Mouse (Mus musculus): ENCODE data around the gene Gmfg.

Gene Gmfg

GRCm38 (mm10) chr7:28436932-28437570 lies at the start of gene Gmfg:
Gmfg (plus strand) TSS chr7:28437447.
- DNase-seq = peak; percentile 86 to 88

GRCm38 (mm10) chr7:28390331-28390730 lies 46.9 kb upstream of the Gmfg start:
- DNase-seq = no peak

GRCm38 (mm10) chr7:28392429-28393271 lies 44.6 kb upstream of the Gmfg start, which contains the start of the genes Med29 and Paf1:
Med29 (minus strand) TSS chr7:28392708.
Paf1 (plus strand) TSS chr7:28392951.
- DNase-seq = peak; percentile 92 to 96

GRCm38 (mm10) chr7:28393272-28393951 lies 43.8 kb upstream of the Gmfg start:
- no peak for DNase-seq

- DNase-seq = peak in 1 of 2 experiments; percentile 1
Observed at GRCm38 (mm10) chr7:28395425-28395824, 41.8 kb upstream of the Gmfg start.

GRCm38 (mm10) chr7:28398000-28398399 lies 39.2 kb upstream of the Gmfg start:
- DNase-seq = peak in 1 of 2 experiments; percentile 4

GRCm38 (mm10) chr7:28398696-28399340 lies 38.4 kb upstream of the Gmfg start:
- no peak for DNase-seq

- DNase-seq = no peak
Observed at GRCm38 (mm10) chr7:28401030-28401429, 36.2 kb upstream of the Gmfg start.

- DNase-seq = no peak
Observed at GRCm38 (mm10) chr7:28401942-28402341, 35.3 kb upstream of the Gmfg start.

GRCm38 (mm10) chr7:28410841-28411475 lies 26.3 kb upstream of the Gmfg start:
- DNase-seq = no peak

- peak; percentile 26 to 41 for DNase-seq
Observed at GRCm38 (mm10) chr7:28412826-28413225, 24.4 kb upstream of the Gmfg start.

GRCm38 (mm10) chr7:28417368-28417767 lies 19.9 kb upstream of the Gmfg start:
- no peak for DNase-seq

GRCm38 (mm10) chr7:28418096-28418670 lies 19.1 kb upstream of the Gmfg start:
- no peak for DNase-seq

GRCm38 (mm10) chr7:28419416-28419815 lies 17.8 kb upstream of the Gmfg start:
- no peak for DNase-seq

- no peak for DNase-seq
Observed at GRCm38 (mm10) chr7:28423018-28423417, 14.2 kb upstream of the Gmfg start.

GRCm38 (mm10) chr7:28427738-28428137 lies 9.5 kb upstream of the Gmfg start:
- DNase-seq = no peak

GRCm38 (mm10) chr7:28430512-28430911 lies 6.7 kb upstream of the Gmfg start:
- DNase-seq = no peak

GRCm38 (mm10) chr7:28432252-28432651 lies 5.0 kb upstream of the Gmfg start:
- no peak for DNase-seq

- peak in 1 of 2 experiments; percentile 72 for DNase-seq
Observed at GRCm38 (mm10) chr7:28435660-28436259, 1.5 kb upstream of the Gmfg start.

- DNase-seq = peak; percentile 100
Observed at GRCm38 (mm10) chr7:28436271-28436904, 859 bp upstream of the Gmfg start.

- DNase-seq = no peak
Observed at GRCm38 (mm10) chr7:28437964-28438363, 717 bp downstream of the Gmfg start.
